Mouse (Mus musculus) kidney, adult 2 months (tissue): ENCODE measurements around the gene Abat.

ENCODE experiments used
- CTCF ChIP-seq: fragments of 200-500 bp; conservative IDR thresholded peaks from 2 replicates; pipeline ENCODE4 v1.5.1; 2011; ENCODE audit warnings: low read depth, mild to moderate bottlenecking, control low read depth, low read length, moderate library complexity, mixed read lengths; ENCODE audit not compliant: insufficient read depth, insufficient read length
- POLR2A ChIP-seq: fragments of 200-500 bp; IDR thresholded peaks from one replicate; pipeline ENCODE4 v1.6.1; 2011; ENCODE audit warnings: low read depth, low read length, control low read depth

DNA sequence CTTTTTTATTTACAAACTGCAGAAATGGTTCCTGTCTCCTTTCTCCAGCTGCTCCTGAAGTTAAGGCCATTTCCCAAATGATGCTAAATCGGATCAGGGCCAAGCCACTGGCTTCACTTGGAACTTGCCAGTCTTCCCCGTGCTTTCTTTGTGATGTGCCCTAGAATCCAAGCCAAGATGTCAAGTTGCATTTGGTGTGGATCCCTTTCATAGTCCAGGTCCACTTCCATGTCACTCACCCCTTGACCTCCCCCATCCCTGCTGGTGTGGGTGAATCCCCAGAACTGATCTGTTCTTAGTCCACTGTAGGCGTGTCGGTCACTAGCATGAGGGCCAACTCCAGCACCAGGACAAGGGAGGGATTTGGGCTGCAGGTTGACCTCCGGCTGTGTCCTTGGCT lies 84.3 kb downstream of the Abat start:
- TF ChIP-seq CTCF (no peak), POLR2A (no peak)
